Mouse (Mus musculus) intestine, embryonic 14.5 days (tissue): ENCODE measurements around the gene Rpl31. TPM values are rescaled to one million over a fixed set of nuclear protein-coding genes. Genes with fewer than 3 reads are reported as not detected.

Source experiments
- ATAC-seq: fragments of 200-750 bp; cut with Nextera tagmentation; replicated peaks from 2 replicates; pipeline ENCODE4 v1.8.0; 2017; ENCODE audit warnings: low read depth, moderate number of reproducible peaks, moderate TSS enrichment, moderate library complexity; ENCODE audit not compliant: low FRiP score, low TSS enrichment
- DNase-seq: peaks from one replicate; pipeline ENCODE4 v3.0.0-alpha.2; 2018; ENCODE audit warnings: low spot score
- H3K27ac ChIP-seq: fragments of 300-500 bp; sonication (generic); 2 replicates; pipeline ENCODE4 v1.5.1; 2014; ENCODE audit warnings: low read depth, mild to moderate bottlenecking, control low read depth
- H3K27me3 ChIP-seq: fragments of 300-500 bp; sonication (generic); replicated peaks from 2 replicates; pipeline ENCODE4 v1.6.1; 2014; ENCODE audit warnings: low read length, control low read depth; ENCODE audit not compliant: control insufficient read depth, insufficient read depth
- H3K36me3 ChIP-seq: fragments of 300-500 bp; sonication (generic); 2 replicates; pipeline ENCODE4 v1.6.1; 2014; ENCODE audit warnings: low read length, control low read depth; ENCODE audit not compliant: control insufficient read depth, insufficient read depth
- H3K4me1 ChIP-seq: fragments of 300-500 bp; sonication (generic); replicated peaks from 2 replicates; pipeline ENCODE4 v1.6.1; 2014; ENCODE audit warnings: low read length, control low read depth, mixed read lengths; ENCODE audit not compliant: control insufficient read depth, insufficient read depth
- H3K4me2 ChIP-seq: fragments of 300-500 bp; sonication (generic); 2 replicates; pipeline ENCODE4 v1.6.1; 2014; ENCODE audit warnings: low read length
- H3K4me3 ChIP-seq: fragments of 300-500 bp; sonication (generic); 2 replicates; pipeline ENCODE4 v1.5.1; 2014; ENCODE audit warnings: low read depth, low read length, control low read depth, mixed read lengths
- H3K9ac ChIP-seq: fragments of 300-500 bp; sonication (generic); 2 replicates; pipeline ENCODE4 v1.6.1; 2014; ENCODE audit warnings: mild to moderate bottlenecking, low read length
- H3K9me3 ChIP-seq: fragments of 300-500 bp; sonication (generic); 2 replicates; pipeline ENCODE4 v1.6.1; 2016; ENCODE audit warnings: low read length, control low read depth; ENCODE audit not compliant: control insufficient read depth
- WGBS: fragments of 180-500 bp; shearing (Covaris S2); extraction: QIAGEN DNeasy Blood & Tissue Kit; methylation state at CpG from one replicate; pipeline ENCODE4 v1.1.7; 2014; 5-methylcytosine and 5-hydroxymethylcytosine counted together
- polyA plus RNA-seq: library from polyadenylated mRNA; unstranded; fragments of >200 nt; fragmentation: Nextera tagmentation; extraction: Ambion mirVana; gene quantifications from 2 replicates; pipeline ENCODE4 v1.2.1, GENCODE M21; 2014

The Rpl31 gene
- polyA plus RNA-seq, 1 experiment from 2014 or later = 877 TPM

DNA sequence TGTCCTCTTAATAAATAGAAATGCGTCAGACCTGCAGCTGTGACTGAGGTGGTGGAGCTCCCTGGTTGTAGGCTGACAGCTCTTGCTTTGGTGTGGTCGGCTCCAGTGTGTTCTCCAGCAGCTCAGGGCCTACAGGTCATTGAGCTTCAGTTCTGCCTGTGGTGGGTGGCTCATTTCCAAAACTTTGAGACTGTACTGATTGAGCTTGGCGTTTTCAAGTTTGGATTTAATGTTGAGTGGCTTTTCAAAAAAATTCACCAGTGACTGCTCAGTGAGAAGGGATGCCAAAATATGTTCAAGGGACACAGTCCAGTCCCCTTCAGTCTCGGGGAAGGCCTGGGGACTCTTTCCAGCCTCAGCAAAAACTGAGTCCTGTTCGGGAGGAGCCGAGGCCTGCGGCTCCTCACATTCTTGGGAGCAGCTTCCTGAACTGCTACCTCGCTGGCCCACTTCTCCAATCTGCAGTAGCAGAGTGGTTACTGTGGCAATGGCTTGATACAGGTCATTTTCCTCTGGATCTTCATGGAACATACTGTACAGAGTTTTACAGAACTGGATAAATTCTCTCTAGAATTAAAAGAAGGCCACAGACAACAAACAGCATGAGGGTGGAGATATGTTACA, 4.7 kb downstream of the Rpl31 start:
- Histone ChIP-seq H3K9me3 (no peaks in the 10 kb centered on the region), H3K27ac (no peak overlapping the region), H3K4me1 (peaks cover 10% of the 10 kb centered on the region), H3K4me2 (no peak overlapping the region), H3K27me3 (no peaks in the 10 kb centered on the region), H3K9ac (no peak overlapping the region), H3K36me3 (peaks cover 65% of the 10 kb centered on the region), H3K4me3 (no peak overlapping the region)
- 85% methylated on average over 8 of the region's 8 CpGs for WGBS
- no peak for ATAC-seq
- DNase-seq = no peak

DNA sequence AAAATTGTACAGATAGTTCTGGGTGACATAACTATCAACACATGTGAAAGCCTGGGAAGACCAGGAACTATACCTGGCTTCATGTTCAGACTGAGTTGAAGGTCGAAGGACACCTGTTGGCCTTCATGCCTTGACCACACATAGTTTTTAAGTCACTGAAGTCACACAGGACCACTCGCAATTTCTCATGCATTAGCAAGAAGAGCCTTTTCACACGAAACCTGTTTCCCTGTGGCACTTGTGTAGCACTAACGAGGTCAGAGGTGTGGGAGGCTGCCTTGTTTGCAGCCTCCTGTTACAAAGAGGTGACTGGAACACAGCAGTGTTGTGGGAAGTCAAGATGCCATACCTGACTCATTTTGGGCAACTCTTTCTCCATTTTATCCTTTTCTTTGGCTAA, 5.7 kb downstream of the Rpl31 start:
- Histone ChIP-seq H3K36me3 (peaks cover 65% of the 10 kb centered on the region), H3K4me3 (no peak overlapping the region), H3K9ac (no peak overlapping the region), H3K27ac (no peak overlapping the region), H3K4me2 (no peak overlapping the region), H3K4me1 (peaks cover 10% of the 10 kb centered on the region), H3K27me3 (no peaks in the 10 kb centered on the region), H3K9me3 (no peaks in the 10 kb centered on the region)
- 71% methylated on average over 4 of the region's 4 CpGs for WGBS
- ATAC-seq (no peak), DNase-seq (no peak)

DNA sequence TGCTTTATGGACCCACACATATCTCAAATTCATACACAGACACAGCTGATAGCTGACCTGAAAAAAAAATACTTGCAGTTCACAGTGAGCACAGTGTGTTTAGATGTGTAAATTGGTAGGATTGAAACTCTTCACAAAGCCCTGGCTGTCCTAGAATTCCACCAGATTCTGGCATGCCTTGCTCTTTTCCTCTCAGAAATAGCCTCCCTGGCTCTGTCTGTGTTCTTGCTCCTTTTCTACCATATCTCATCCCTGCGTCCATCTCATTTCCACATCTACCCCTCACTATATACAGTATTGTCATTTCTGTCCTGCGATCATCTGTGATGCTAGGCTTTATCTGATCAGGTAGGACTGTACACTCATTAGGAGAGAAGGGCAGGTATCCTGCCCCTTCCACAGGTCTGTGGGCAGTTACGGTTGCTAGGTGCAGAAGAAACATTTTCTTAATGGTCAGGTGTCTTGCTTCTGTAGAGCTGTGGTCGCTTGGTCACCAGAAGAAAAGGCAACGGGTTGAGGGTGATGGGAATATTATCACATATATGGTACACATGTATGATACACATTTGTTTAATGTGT, 6.7 kb downstream of the Rpl31 start:
- Histone ChIP-seq H3K9ac (no peak overlapping the region), H3K27ac (no peak overlapping the region), H3K4me3 (no peak overlapping the region), H3K4me2 (no peak overlapping the region), H3K27me3 (no peaks in the 10 kb centered on the region), H3K9me3 (no peaks in the 10 kb centered on the region), H3K36me3 (peaks cover 63% of the 10 kb centered on the region), H3K4me1 (peaks cover 5% of the 10 kb centered on the region)
- no peak for DNase-seq
- 89% methylated on average over 5 of the region's 5 CpGs for WGBS
- no peak for ATAC-seq

DNA sequence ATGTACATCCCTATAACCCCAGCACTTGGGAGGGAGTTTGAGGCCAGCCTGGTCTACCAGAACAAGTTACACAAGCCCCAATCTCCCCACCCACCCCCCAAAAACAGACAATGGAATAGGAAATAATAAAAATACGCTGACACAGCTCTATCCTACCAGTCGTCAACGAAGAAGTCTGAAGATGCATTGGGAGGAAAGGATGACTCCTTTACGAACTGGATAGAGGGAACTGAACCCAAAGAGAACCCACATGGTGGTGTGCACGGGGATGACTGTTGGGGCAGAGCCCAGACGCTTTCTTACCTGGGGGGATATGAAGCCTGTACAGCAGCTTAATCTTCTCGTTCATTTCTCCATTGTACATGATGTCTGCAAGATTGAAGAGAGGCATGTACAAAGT, 8.5 kb downstream of the Rpl31 start:
- Histone ChIP-seq H3K27me3 (no peaks in the 10 kb centered on the region), H3K27ac (no peak overlapping the region), H3K4me3 (no peak overlapping the region), H3K4me1 (no peaks in the 10 kb centered on the region), H3K9me3 (no peaks in the 10 kb centered on the region), H3K36me3 (peaks cover 45% of the 10 kb centered on the region), H3K9ac (no peak overlapping the region), H3K4me2 (no peak overlapping the region)
- whole genome bisulfite sequencing = 88% methylated on average over 7 of the region's 7 CpGs
- no peak for DNase-seq
- ATAC-seq = no peak

DNA sequence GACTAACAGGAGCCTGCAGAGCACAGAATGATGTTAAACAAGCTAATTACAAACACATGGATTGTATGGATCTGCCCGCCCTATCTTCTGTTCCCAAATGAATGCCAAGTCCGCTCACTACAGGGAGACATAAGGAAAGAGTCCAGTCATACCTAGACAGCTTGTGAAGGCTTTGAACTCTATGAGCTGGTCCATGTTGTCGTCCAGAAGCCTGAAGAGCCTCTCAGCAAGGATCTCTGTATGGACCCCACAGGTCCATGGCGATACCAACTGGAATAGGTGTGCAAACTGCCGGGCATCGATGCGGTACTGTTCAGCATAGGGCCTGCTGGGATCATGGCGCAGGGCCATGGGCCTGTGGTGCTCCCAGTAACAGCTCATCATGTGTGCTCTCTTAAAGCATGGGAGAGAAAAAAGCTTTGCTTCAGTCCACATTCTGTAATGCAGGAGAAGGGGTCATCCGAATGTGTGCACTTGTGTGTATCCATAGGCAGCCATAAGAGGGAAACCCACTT, 9.1 kb downstream of the Rpl31 start:
- ATAC-seq = no peak
- H3K4me1 ChIP-seq = no peaks in the 10 kb centered on the region
- WGBS = 89% methylated on average over 9 of the region's 9 CpGs

DNA sequence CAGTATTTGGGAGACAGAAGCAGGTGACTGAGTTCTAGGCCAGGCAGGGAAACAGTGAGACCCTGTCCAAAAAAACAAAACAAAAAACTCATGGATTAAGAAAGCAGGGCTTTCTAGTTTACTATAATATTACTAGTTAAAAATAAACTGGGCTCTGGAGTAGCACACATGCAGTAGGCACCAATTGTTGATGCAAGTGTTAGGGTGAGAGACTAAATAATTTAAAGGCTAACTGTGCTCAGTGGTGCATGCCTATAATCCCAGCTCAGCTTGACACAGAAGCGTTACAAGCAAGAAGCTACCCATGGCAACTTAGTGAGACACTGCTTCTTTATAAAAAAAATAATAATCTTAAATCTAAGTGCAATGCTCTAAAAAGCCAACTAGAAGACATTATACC, 10.9 kb downstream of the Rpl31 start:
- H3K27me3 ChIP-seq = no peaks in the 10 kb centered on the region
- no peak overlapping the region for H3K4me3 ChIP-seq
- H3K4me1 ChIP-seq = no peaks in the 10 kb centered on the region
- H3K9me3 ChIP-seq = no peaks in the 10 kb centered on the region
- WGBS = 91% methylated on average over 1 of the region's 1 CpGs
- DNase-seq (no peak), ATAC-seq (no peak)
- no peak overlapping the region for H3K27ac ChIP-seq
- peaks cover 21% of the 10 kb centered on the region for H3K36me3 ChIP-seq
- H3K9ac ChIP-seq = no peak overlapping the region
- H3K4me2 ChIP-seq = no peak overlapping the region

More for the DNA sequence above, 9.1 kb downstream of the Rpl31 start:
- Histone ChIP-seq H3K27ac (no peak overlapping the region), H3K9ac (no peak overlapping the region), H3K4me3 (no peak overlapping the region), H3K4me2 (no peak overlapping the region), H3K27me3 (no peaks in the 10 kb centered on the region), H3K9me3 (no peaks in the 10 kb centered on the region), H3K36me3 (peaks cover 38% of the 10 kb centered on the region)
- no peak for DNase-seq

DNA sequence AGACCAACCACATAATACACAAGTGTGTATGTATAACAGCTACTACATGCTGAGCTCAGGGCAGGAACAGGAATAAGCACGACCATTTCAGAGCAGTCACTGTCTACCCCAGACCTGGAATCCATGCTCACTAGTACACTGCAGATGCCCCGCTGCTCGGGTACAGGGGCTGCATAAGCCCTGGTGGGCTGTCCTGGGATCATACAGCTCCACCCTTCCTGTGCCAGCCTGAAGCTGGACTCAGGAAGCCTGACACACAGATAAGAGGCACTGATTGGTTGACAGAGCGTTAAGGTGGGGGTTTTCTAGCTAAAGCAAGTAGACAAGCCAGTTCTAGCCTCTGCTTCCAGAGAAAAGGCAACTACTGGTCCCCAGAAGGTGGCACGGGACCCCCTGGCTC, 11.4 kb downstream of the Rpl31 start:
- no peaks in the 10 kb centered on the region for H3K4me1 ChIP-seq
- H3K4me2 ChIP-seq = no peak overlapping the region
- no peak overlapping the region for H3K27ac ChIP-seq
- no peak overlapping the region for H3K9ac ChIP-seq
- no peaks in the 10 kb centered on the region for H3K9me3 ChIP-seq
- no peaks in the 10 kb centered on the region for H3K27me3 ChIP-seq
- DNase-seq (no peak), ATAC-seq (no peak)
- WGBS = 68% methylated on average over 5 of the region's 5 CpGs
- no peak overlapping the region for H3K4me3 ChIP-seq
- H3K36me3 ChIP-seq = peaks cover 16% of the 10 kb centered on the region

DNA sequence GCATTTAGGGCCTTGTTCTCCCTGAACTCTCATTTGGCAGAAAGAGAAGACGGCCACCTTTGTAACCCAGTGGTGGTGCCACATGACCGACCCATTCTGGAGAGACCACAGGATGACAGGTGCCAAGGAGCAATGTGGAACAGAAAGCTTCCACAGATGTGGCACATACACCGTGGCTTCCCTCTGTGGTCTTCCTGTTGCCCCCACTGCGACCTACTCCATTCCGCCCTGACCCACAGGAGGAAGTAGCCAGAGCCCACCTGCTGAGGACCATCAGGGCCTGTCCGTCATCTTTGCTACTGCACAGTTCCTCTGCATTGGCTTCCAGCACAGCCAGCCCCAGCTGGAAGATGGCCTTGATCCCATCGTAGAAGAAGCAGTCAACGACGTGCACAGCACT, 13.4 kb downstream of the Rpl31 start:
- H3K4me3 ChIP-seq = no peak overlapping the region
- H3K4me2 ChIP-seq = no peak overlapping the region
- H3K9me3 ChIP-seq = no peaks in the 10 kb centered on the region
- DNase-seq = no peak
- no peak for ATAC-seq
- H3K4me1 ChIP-seq = no peaks in the 10 kb centered on the region
- 0 out of 2 replicates have a peak, but pooled peaks cover 9% of the 10 kb centered on the region for H3K36me3 ChIP-seq
- no peak overlapping the region for H3K27ac ChIP-seq
- H3K27me3 ChIP-seq = no peaks in the 10 kb centered on the region
- no peak overlapping the region for H3K9ac ChIP-seq
- WGBS = 92% methylated on average over 9 of the region's 9 CpGs

DNA sequence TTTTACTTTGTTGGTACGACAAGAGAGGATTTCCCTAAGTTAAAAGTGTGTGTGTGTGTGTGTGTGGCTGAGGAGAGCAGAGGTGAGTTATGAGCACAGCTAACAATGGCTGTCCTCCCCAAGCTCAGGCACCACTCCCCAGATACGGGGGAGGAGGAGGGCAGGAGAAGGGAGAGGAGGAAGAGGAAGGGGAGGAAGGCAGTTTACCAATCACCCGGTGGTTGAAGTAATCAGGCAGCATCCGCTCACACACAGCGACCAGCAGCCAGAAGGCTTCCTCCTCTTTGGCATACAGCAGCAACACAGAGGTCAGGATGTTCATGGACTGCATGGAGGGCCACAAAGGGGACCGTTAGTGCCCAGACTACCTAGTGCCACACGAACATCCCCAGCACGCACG, 17.3 kb downstream of the Rpl31 start:
- 76% methylated on average over 9 of the region's 9 CpGs for WGBS
- DNase-seq (no peak), ATAC-seq (no peak)

More for the DNA sequence above, 17.3 kb downstream of the Rpl31 start:
- no peak overlapping the region for H3K4me2 ChIP-seq
- H3K9ac ChIP-seq = no peak overlapping the region
- H3K4me3 ChIP-seq = no peak overlapping the region
- H3K9me3 ChIP-seq = no peaks in the 10 kb centered on the region
- no peaks in the 10 kb centered on the region for H3K4me1 ChIP-seq
- no peaks in the 10 kb centered on the region for H3K36me3 ChIP-seq
- H3K27ac ChIP-seq = no peak overlapping the region
- H3K27me3 ChIP-seq = no peaks in the 10 kb centered on the region
